Mouse (Mus musculus) urinary bladder, adult 18-20 months (tissue): ENCODE data around the gene Mef2b.

ENCODE experiments used
- DNase-seq, 2 experiments: peaks; one replicate each; pipeline ENCODE4 v3.0.0; 2022; ENCODE audit warnings: low spot score in 2 of 2, mixed read lengths in 2 of 2

Gene Mef2b

DNA sequence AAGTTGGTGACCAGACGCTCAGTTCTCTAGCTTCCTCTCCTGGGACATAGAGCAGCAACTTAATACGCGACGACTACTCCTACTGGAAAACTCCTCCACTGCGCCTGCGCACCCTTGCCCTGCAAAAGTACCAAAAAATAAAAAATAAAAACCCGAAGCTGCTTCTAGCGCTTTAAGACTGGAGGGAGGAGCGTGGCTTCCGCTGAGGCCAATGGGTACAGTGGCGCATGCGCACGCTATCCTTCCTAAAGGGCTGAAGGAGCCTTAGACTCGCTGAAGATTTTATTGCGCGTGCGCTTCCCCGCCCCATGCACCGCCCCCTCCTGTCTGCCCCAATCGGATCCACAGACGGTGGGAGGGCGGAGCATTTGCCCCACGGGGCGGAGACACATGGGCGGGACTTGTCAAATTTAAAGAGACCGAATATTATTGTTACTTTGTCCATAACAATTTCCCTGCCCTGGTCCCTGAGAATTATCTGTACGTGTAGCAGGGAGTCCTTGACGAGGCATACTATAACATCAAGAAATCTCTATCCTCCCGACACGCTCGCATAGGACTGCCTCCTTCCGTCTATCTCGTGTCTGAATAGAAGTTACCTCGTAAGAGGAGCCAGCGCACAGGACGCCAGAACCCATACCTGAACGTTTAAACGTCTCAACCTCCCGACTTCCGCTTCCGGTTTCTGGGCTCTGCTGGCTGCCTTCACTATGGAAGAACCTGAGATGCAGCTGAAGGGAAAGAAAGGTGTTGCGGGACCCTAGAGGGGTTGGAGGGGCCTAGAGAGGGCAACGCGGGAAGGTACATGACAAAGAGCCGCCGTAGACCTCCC is at the start of gene Mef2b, which contains the start of the genes Rfxank and Borcs8:
Gene Mef2b (plus strand): TSS at position 686 of the 832 bp plus-strand sequence.
Gene Rfxank (minus strand): TSS at position 129 of the 832 bp plus-strand sequence.
Gene Borcs8 (plus strand): TSS at position 474 of the 832 bp plus-strand sequence.
- peak; percentile 97 to 98 for DNase-seq

DNA sequence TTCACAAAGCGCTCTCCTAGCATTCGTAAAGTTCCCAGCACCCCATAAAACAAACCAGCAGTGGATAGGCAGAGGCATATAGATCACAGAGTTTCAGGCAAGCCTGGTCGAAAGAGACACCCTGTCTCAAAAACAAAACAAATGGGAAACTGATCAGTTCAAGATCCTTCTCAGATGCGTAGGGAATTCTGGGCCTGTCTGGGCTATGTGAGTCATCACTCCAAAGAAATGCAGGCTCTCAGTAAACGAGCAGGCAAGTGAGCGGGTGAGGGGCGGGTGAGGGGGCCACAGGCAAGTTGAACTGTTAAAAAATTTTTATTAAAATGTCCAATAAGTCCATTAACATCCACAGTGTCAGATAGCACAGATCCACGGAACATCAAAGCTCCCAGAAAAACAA is 46.7 kb upstream of the Mef2b start:
- no peak for DNase-seq

DNA sequence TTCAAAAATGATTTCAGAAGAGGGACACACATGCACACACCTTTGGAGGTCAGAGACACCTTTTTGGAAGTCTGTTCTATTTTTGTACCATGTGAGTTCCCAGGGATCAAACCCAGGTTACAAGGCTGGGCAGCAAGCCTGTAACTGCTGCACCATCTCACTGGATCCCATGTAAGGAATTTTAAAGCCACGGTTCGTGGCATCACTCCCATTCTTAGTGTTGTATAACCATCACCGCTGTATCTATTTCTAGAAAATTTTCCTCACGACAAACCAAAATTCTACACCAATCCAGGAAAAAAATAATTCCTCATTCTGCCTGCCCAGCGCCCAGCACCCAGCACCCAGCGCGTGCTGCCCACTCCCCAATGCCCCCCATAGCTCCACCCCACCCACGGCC is 40.2 kb upstream of the Mef2b start:
- DNase-seq: no peak

DNA sequence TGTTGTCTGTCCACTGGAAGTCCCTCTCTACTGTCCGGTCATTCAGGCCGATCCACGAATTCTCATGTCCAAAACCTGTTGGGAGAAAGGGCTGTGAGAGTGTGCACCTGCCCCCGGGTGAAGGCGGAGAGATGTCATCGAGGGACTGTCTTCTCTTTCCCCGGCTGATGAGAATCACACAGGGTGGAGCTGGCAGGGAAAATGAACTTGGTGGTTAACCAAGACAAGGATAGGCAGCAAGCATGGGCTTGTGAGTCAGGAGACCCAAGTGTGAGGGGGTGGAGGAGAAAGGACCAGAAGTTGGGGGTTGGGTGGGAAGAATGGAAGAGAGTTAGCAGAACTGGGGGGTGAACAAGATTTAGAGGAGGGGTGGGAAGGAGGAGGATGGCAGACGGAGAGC is 39.3 kb upstream of the Mef2b start:
- DNase-seq: no peak

DNA sequence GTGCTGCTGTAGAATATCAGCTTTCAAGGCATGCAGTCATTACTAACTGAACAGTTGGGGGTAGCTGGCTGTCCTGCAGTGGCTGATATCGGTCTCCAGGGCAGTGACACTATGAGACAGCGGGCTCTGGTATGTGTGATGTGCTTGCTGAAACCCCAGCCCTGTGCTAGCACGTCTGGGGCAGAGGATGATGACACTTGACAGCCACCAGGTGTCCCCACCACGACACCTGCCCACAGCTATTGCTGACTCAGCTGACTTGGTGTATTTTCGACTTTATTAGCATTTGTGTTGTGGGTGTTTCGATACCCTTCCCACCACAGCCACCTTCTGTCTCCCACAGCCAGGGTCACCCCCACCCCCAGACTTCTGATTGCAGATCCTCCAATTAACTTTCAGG is 35.0 kb upstream of the Mef2b start:
- no peak for DNase-seq

DNA sequence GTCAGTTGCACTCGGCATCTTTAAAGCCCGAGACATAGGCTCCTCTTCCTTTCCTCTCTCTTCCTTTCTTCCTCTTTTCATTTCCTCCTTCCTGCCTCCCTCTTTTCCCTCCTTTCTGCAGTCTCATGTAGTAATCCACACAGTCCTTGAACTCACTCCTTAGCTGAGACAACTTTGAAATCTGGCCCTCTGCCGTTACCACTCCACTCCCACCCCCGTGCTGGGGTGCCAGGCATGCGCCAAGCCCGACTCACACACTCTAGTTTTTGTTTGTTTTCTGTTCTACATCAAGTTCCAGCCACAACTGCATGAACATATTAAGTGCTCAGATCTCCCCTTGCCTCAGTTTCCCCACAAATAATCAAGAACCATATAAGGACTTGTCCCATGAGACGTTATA is 34.6 kb upstream of the Mef2b start:
- no peak for DNase-seq

DNA sequence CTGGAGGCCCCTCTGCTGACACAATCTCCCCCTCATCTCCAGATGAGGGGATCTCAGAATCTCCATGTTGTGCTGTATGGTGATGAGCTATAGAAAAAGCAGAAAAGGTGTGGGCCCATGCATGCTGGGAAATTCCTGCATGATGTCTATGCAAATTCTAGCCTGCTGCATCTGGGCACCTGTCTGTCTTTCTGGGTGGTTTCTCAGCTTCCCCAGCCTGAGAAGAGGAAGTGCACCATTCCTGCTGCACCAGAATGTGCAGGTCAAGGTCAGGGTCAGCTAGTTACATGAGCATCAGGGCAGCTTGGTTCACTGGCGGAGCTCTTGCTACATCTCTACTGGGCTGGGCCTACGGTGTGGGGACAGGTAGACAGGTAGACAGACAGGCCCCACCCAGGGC is 29.1 kb upstream of the Mef2b start:
- no peak for DNase-seq

DNA sequence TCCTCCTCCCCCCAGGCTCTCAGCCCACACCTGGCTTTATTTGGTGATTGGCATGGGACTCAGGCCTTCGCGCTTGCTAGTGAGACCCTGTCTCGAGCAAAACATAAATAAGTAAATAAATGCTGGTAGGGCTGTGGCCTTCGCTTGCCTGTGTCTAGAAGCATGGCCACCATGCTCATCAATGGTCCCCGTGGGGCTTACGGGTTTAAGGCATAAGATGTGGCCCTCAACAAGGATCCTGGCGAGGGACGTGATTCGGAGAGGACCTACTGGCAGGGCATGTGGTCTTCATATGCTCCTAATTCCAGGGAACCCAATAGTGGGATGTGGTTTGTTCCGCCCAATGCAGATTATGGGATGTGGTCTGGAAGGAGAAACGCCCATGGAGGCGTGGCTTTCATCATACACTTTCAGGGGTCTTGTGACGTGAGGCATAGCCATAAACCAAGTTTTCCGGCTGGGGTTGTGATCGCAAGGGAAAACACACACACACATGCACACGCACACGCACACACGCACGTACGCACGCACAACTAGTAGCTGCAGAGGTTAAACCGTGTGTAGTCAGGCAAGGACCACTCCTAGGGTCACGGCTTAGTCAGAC is 28.2 kb upstream of the Mef2b start:
- no peak for DNase-seq

DNA sequence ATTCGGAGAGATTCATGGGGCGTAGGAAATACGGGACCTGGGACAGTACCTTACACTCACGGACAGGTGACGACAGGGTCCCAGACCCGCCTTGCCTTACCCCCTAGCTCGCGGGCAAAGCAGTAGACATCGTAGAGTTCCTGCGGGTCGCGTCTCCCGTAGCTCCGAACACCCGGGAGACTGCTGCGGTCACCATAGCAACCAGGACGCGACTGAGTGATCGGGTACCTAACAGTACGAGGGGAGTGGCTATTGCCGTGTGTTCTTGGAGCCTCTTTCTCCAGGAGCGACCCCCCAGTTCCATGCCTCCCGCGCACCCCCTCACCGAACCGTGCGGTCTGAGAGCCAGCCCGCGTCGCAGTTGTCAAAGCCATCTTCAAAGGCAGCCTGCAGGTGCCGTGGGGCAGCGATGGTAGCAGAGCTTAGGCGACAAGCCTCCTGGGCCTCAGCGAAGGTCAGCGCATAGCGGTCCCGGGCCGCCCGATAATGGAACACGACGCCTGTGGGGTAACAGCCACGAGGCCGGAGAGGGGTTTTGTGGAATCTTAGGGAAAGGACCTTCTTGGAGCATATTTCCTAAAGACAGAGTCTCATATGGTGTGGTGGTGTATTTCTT is 27.0 kb upstream of the Mef2b start:
- DNase-seq: no peak

DNA sequence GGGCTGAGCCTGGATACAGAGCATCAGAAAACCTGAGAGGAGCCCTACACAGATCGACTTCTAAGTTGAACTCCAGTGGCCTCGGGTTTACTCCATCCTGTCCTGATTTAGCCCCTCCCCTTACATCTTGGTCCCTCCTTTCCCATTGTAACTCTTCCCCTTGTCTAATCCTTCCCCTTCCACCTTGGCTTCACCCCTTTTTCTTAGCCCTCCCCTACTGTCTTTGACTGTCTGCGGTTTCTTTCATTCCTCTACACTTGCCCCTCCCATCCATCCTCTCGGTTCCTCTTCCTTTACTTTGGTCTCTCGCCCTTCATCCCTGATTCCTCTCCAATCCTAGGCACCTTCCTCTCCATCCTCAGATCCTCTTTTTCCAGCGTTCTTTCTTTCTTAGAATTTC is 25.0 kb upstream of the Mef2b start:
- no peak for DNase-seq

DNA sequence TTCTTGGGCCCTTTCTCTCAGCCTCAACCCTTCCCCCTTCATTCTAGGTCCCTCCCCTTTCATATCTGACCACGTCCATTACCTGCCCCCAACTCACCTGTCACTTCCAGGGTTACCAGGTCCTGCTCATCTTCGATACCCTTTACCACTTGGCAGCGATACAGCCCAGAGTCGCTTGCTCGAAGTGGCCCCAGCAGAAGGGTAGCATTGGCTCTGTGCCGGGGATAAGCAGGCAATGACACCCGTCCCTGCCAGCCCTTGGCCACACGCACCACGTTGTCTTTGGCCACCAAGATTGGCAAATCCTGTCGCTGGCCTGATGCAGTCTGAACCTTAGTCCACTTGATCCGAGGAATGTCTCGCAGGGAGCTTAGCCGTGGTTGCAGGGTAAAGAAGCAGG is 24.6 kb upstream of the Mef2b start:
- DNase-seq: no peak

DNA sequence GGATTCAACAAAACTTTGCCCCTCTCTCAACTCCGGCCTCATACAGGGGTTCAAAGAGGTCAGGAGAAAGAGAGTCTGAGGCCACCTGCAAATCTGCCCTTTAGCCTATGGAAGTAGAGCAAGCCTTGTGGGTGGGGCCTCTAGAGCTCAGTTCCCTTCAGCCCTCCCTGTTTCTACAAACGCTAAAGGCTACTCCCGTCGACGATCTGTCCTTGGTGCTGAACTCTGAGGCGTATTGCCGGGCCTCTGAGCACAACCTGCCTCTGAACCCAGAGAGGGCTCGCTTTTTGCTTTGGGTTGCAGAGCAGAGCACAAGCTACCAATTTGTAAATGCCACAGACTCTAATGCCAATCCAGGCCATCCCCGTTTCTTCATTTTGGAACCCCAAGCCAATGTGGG is 21.9 kb upstream of the Mef2b start:
- no peak for DNase-seq

DNA sequence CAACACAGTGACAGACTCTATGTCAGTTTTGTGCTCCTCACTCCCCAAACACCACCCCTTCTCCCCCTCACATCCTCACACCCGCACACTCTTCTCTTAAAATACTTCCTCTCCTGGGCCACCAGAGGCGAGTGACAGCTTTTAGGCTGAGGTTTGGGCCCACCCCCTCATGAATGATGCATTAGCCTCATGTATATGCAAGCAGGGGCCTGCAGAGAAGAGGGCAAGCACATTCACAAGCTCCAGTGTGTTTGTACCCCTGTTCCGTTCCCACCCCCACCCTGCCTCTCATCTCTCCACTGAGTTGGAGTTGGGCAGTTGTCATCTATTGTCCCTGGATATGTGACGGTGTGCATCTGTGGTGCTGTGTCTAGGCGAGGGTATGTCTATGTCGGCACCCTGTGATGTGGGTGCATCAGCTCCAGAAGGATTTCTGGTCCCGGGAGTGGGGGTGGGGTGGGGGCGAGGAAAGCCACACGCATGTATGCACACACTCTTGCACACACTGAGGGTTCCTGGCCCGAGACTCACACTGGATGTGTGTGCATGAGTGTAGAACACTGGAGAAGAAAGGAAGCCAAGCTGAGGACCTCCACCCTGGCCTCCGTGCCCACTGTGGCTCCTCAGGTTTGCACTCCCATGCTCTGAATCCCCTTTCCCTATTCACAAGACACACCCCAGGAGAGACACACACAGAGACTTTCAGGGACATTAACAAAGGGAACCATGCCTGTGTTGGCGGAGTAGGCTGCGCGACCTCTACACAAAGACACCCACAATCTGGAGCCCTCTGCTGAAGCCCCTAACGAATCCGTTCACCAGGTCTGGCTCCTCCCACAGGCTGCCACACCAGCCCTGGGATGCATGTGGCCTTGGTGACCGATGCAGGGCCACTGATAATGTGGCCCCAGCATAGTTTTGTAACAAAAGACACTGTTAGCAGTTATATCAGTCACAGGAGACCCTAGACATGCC is 20.5 kb upstream of the Mef2b start:
- no peak for DNase-seq

DNA sequence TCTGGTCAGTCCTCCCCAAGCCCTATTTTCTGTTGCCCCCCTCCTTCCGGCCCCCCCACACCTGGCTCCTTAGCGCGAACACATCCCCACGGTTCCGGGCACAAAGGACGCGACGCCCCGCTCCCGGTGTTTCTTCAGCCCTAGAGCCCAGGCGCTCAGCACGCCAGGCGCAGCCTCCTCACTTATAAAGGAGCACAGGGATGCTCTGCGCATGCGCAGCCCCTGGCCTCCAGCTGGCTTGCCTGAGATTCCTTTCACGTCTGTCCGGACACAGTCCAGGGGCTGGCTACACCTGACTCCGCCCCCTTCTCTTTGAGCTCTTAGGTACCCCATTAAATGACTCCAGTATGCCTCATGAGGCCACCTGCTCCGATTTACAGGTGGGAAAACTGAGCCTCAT is 18.8 kb upstream of the Mef2b start, which contains the start of gene Ncan:
Gene Ncan (minus strand): TSS at position 207 of the 400 bp plus-strand sequence.
- no peak for DNase-seq

DNA sequence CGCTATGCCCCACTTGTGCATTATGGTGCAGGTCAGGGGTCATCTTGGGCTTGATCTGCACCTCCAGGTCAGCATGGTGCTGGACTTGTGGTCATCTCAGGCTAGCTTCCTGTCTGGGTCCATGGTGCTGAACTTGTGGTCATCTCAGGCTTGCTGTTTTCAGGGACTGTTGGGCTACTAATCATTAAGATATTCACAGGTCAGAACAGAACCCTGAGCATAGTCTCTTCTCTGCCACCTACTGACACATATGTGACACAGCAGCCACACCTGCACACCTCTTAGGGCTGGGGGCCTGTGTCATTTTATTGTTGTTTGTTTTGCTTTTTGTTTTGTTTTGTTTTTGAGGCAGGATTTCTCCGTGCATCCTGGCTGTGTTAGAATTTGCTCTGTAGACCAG is 16.6 kb upstream of the Mef2b start:
- no peak for DNase-seq

DNA sequence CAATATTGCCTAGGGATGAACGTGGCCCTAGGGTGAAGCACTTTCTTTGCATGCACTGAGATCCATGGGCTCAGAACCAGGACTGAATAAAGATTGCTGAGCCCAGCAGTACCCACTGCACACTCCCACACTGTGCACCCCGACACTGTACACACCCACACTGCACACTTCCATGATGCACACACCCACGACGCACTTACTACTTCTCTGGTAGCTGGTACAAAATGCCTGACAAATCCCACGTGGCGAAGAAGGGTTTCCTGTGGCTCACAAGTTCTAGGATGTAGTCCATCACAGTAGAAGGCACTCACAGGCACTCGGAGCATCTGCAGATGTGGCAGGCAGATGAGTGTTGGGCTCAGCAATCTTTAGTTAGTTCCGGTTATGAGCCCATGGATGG is 14.5 kb upstream of the Mef2b start:
- DNase-seq: no peak

DNA sequence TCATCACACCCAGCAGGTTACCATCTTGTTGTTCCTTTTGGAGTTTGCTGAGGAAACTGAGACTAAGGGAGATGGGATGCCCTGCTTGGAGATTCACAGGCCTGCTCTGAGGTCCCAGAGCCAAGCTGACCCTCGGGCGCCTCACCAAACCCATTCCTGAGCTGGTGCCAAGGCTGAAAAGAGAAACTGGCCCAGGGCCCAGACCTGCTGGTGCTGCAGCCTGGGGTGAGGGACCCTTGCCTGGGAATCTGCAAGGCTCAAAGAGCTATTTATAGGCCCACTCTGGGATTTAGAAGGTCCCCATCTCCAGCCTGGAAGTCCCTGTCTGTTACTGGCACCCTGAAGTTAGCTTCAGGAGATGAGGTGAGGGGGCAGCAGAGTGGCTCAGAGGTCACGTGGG is 11.1 kb upstream of the Mef2b start:
- DNase-seq: no peak

DNA sequence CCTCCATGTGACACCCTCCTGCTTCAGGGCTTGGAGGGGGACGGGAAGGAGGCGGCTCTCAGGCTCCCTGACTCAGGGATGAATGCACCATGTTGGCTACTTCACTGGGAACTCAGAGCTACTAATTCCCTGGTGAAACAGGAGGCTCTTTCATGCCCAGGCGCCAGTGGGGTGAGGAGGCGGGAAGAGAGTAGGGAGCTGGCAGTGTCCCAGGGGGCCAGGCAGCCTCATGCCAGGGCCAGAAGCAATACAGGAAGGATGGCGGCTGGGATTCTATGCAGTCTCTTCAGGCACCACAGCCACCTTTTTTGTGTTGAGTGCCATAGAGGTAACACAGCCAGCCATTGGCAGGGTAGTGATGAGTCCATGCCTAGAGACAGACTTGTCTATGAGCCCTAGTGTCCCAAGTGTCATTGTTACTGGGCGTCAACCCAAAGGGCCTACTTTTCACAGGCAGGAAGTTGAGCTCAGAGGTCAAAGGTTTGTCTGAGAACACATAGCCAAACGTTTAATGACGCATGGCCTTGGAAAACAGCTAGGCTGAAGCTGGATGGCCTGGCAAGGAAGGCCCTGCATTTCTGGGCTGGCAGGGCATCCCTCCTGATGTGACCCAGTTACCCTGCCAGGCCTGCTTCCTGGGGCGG is 10.1 kb upstream of the Mef2b start:
- DNase-seq: no peak

DNA sequence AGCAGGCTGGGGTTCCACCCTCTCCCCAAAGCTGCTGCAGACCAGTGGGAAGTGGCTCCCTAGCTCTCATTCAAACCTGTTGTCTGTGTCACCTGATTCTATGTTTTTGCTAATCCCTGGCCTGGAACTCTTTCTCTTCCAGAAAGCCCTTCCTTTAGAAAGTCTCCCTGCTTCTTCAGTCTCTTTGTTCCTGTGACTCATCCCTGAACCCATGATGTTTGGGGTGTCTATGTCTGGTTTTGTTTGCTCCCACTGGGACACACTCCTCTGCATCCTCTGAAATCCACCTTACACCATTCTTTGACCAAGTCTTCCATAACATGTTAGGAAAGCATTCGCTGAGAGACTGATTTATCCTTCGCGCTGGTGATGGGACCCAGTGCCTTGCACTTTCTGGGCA is 9.4 kb upstream of the Mef2b start:
- no peak for DNase-seq

DNA sequence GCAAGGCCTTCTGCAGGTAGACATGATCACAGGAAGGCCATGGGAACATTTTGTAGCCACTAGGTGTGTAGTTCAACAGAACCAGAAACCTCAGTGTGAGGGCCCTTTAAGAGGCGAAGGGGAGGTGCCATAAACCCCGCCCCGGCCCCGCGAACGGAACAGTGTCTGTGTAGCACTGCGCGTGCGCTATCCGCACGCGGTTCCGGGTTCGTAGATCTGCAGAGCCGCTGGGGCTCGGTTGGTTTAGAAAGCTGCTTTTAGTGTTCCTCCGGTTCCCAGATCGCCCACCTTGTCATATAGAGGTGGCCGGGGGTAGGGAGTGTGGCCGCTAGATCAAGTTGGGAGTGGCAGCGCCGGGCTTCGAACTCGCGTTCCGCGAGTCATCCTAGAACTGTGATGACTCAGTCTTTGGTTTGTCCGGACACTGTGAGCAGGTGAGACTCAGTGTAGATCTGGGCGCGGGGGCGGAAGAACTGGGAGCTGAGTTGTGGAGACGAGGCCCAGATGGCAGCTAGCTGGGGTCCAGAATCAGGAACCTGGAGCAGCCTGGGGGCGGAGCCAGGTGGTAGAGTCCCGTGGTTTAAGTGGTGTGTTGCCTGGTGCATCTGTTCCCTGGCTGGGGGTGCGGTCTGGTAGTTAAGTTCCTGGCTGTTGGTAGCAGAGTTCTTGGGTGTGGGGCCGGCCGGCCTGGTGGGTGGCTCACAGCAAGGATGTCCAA is 8.2 kb upstream of the Mef2b start, which contains the start of gene Nr2c2ap:
Gene Nr2c2ap (plus strand): TSS at position 168 of the 718 bp plus-strand sequence.
- peak; percentile 73 for DNase-seq
